Mouse (Mus musculus) ES-E14 (cell line): ENCODE results near the gene Rpgrip1.

Experiments
- CHD2 ChIP-seq: IDR thresholded peaks from 2 replicates; pipeline ENCODE4 v1.6.1; 2014; ENCODE audit warnings: mild to moderate bottlenecking, low read depth, low read length, inconsistent platforms
- HCFC1 ChIP-seq: IDR thresholded peaks from 2 replicates; pipeline ENCODE4 v1.6.1; 2012; ENCODE audit warnings: low read length, inconsistent platforms, borderline replicate concordance; ENCODE audit not compliant: insufficient read depth
- MAFK ChIP-seq: IDR thresholded peaks from 2 replicates; pipeline ENCODE4 v1.6.1; 2014; ENCODE audit warnings: mild to moderate bottlenecking, low read depth, low read length, inconsistent platforms; ENCODE audit not compliant: insufficient read depth
- ZC3H11A ChIP-seq: IDR thresholded peaks from 2 replicates; pipeline ENCODE4 v1.6.1; 2012; ENCODE audit warnings: low read depth, mild to moderate bottlenecking, inconsistent platforms, low read length, borderline replicate concordance
- ZNF384 ChIP-seq: IDR thresholded peaks from 2 replicates; pipeline ENCODE4 v1.6.1; 2012; ENCODE audit warnings: low read depth, low read length, inconsistent platforms

- TF ChIP-seq ZNF384 (no peak), CHD2 (no peak), HCFC1 (no peak), ZC3H11A (no peak), MAFK (no peak)
Observed at GRCm38 (mm10) chr14:52106741-52107140, 3.8 kb upstream of the Rpgrip1 start.
